Mouse (Mus musculus) limb, embryonic 15.5 days (tissue): ENCODE results near the gene Gm5460. TPM values are rescaled to one million over a fixed set of nuclear protein-coding genes. Genes with fewer than 3 reads are reported as not detected.

Experiments used
- ATAC-seq: fragments of 200-750 bp; cut with Nextera tagmentation; 2 replicates; pipeline ENCODE4 v1.8.0; 2017; ENCODE audit warnings: low read depth, moderate TSS enrichment; ENCODE audit not compliant: insufficient number of reproducible peaks, low FRiP score, low TSS enrichment
- H3K27ac ChIP-seq: fragments of 300-500 bp; sonication (generic); 2 replicates; pipeline ENCODE4 v1.5.1; 2015; ENCODE audit warnings: moderate library complexity, mild to moderate bottlenecking, inconsistent platforms
- H3K27me3 ChIP-seq: fragments of 300-500 bp; sonication (generic); 2 replicates; pipeline ENCODE4 v1.6.1; 2015; ENCODE audit warnings: inconsistent platforms
- H3K36me3 ChIP-seq: fragments of 300-500 bp; sonication (generic); 2 replicates; pipeline ENCODE4 v1.6.1; 2015; ENCODE audit warnings: inconsistent platforms
- H3K4me1 ChIP-seq: fragments of 300-500 bp; sonication (generic); 2 replicates; pipeline ENCODE4 v1.6.1; 2015; ENCODE audit warnings: inconsistent platforms
- H3K4me2 ChIP-seq: fragments of 300-500 bp; sonication (generic); 2 replicates; pipeline ENCODE4 v1.6.1; 2015; ENCODE audit warnings: mild to moderate bottlenecking, inconsistent platforms
- H3K4me3 ChIP-seq: fragments of 300-500 bp; sonication (generic); 2 replicates; pipeline ENCODE4 v1.5.1; 2015; ENCODE audit warnings: mild to moderate bottlenecking, inconsistent platforms
- H3K9ac ChIP-seq: fragments of 300-500 bp; sonication (generic); 2 replicates; pipeline ENCODE4 v1.6.1; 2015; ENCODE audit warnings: inconsistent platforms
- H3K9me3 ChIP-seq: fragments of 300-500 bp; sonication (generic); 2 replicates; pipeline ENCODE4 v1.6.1; 2016; ENCODE audit warnings: inconsistent platforms
- WGBS: fragments of 180-500 bp; shearing (Covaris S2); methylation state at CpG from one replicate; pipeline ENCODE4 v1.1.7; 2015; 5-methylcytosine and 5-hydroxymethylcytosine counted together
- polyA plus RNA-seq: library from polyadenylated mRNA; unstranded; fragments of >200 nt; fragmentation: Nextera tagmentation; extraction: Ambion mirVana; gene quantifications from 2 replicates; pipeline ENCODE4 v1.2.1, GENCODE M21; 2015

Gm5460 gene
- polyA plus RNA-seq, 1 experiment from 2014 or later = not detected

DNA sequence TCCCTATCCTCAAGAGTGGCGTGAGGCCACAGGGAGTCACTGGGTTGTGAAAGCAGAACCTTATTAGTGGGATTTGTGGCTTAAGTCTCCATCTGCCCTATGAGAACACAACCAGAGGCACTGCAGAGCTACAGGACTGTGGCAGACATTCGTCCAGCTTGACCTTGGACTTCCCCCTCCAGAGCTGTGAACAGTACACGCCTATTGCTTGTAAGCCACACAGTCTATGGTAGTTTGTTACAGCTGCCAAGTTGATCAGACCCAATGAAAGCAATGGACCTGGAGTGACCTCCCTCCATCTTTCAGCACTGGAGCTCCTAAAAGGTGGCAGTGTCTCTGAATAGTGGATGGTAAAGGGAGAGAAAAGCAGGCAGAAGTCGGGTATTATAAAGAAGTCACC lies 61.7 kb downstream of the Gm5460 start:
- 67% methylated on average over 4 of the region's 4 CpGs for WGBS

DNA sequence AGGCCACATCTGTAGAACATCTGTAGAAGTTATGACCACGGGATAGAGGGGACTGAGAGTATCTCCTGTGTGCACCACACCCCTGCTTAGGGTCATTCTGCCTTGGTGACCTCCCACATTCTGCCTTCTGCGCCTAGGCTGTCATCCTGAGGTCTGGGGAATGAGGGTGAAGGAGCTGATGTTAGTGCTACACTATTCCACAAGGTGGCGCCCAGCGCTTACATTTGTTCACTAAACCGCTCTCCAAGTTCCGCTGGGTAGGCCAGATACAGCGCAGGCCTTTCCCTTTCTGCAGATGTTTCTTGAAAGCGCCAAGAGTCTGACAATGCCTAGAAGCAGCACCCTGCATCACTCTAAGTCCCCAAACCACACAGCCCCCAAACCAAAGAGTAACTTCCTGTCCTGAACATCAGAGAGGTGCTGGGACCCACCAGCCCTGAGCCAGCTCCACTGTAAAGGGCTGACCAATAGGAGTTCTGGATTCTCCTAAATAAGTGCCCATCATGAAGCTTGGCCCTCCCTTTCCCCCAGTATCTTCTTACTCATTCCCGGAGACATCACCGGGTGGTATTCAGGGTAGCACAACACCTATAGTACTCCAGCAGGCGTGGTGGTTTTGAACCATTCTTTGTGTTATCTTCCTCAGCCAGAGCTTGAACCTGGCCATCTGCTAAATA lies 63.9 kb downstream of the Gm5460 start:
- Histone ChIP-seq H3K4me3 (no peak overlapping the region), H3K4me2 (no peak overlapping the region), H3K9me3 (no peaks in the 10 kb centered on the region), H3K27ac (no peak overlapping the region), H3K4me1 (peaks cover 8% of the 10 kb centered on the region), H3K27me3 (no peaks in the 10 kb centered on the region), H3K36me3 (no peaks in the 10 kb centered on the region), H3K9ac (no peak overlapping the region)
- 13% methylated on average over 11 of the region's 11 CpGs for WGBS
- ATAC-seq = no peak

More for the DNA sequence above, 61.7 kb downstream of the Gm5460 start:
- H3K9ac ChIP-seq = no peak overlapping the region
- no peak overlapping the region for H3K27ac ChIP-seq
- no peak overlapping the region for H3K4me2 ChIP-seq
- ATAC-seq = no peak
- no peaks in the 10 kb centered on the region for H3K9me3 ChIP-seq
- H3K27me3 ChIP-seq = no peaks in the 10 kb centered on the region
- no peaks in the 10 kb centered on the region for H3K36me3 ChIP-seq
- H3K4me3 ChIP-seq = no peak overlapping the region
- peaks cover 2% of the 10 kb centered on the region; the same call in 1 of the 2 replicates for H3K4me1 ChIP-seq

DNA sequence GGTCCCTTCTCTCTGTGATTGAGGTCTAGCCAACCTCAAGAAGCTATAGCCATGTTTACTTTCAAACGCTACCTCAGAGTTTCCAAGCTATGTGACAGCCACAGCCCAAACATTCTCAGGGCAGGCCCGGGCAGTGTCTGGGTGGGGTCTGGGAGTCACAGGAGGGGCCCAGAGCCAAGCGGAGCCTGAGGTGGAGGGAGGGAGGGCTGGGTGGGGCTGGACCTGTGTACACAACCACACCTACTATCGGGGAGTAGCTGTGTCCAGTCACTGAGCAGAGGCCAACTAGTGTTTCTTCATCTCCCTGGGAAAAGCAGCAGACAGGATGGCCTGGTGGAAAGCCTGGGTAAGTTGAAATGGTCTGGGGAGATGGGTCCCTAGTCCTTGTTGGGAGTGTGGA lies 69.2 kb downstream of the Gm5460 start, which contains the start of gene Anxa8:
Gene Anxa8 (plus strand): TSS at position 251 of the 400 bp plus-strand sequence.
- Histone ChIP-seq H3K27ac (peak within 1 kb of the TSS; percentile 51), H3K9me3 (no peaks in the 10 kb centered on the region), H3K4me3 (peak within 1 kb of the TSS; percentile 10), H3K4me1 (peaks cover 30% of the 10 kb centered on the region), H3K36me3 (no peaks in the 10 kb centered on the region), H3K4me2 (peak within 1 kb of the TSS; percentile 17; the same call in 1 of the 2 replicates), H3K9ac (no peak within 1 kb of the TSS), H3K27me3 (no peaks in the 10 kb centered on the region)
- whole genome bisulfite sequencing = 39% methylated on average over 4 of the region's 4 CpGs
- no peak for ATAC-seq

DNA sequence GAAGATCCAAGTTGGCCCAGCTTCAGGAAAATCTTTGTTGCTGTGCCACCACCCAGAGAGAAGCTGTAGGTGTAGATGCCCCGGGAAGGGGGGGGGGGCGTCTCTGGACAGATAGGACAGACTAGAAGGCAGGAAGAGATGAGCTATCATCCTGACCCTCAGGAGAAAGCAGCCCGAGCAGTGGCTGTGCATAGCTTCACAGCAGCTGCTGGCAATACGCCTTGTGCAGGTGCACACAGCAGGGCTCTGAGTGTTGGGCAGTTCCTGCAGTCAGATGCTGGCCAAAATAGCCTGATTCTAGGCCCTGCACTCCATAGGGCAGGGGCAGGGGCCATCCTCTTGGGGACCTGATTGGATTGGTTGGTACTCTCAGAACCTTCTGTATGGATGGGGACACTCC lies 70.2 kb downstream of the Gm5460 start:
- H3K36me3 ChIP-seq = no peaks in the 10 kb centered on the region
- H3K4me1 ChIP-seq = peaks cover 30% of the 10 kb centered on the region
- H3K27me3 ChIP-seq = no peaks in the 10 kb centered on the region
- no peaks in the 10 kb centered on the region for H3K9me3 ChIP-seq
- peak overlapping the region; percentile 3; the same call in 1 of the 2 replicates for H3K4me2 ChIP-seq
- 59% methylated on average over 4 of the region's 4 CpGs for WGBS
- peak overlapping the region; percentile 10 for H3K4me3 ChIP-seq
- no peak overlapping the region for H3K27ac ChIP-seq
- ATAC-seq = no peak
- H3K9ac ChIP-seq = no peak overlapping the region

DNA sequence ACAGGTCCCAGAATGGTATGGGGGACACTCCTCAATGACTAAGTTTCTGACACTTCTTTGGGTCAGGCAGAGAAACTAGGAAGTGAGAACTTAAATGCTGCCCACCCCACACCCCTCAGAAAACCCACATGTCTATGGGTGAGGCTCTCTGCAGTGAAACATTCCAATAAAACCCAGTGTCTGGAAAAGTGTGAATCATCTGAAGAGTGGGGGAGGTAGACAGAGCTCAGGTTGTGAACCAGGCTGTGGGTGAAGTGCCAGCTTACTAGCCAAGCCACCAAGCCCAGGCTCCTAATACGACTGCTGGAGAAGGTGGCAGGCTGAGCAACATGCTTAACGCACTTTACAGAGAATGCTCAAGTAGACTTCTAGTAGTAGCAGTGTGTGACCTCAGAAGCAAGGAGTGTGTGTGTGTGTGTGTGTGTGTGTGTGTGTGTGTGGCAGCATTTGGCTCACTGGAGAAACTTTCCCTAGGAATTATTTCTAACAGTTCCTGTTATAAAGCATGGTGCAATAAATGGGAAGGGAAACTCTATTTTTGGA lies 71.4 kb downstream of the Gm5460 start:
- Histone ChIP-seq H3K4me3 (no peak overlapping the region), H3K36me3 (no peaks in the 10 kb centered on the region), H3K9ac (no peak overlapping the region), H3K27ac (no peak overlapping the region), H3K4me1 (peaks cover 30% of the 10 kb centered on the region), H3K9me3 (no peaks in the 10 kb centered on the region), H3K4me2 (peak overlapping the region; percentile 15; the same call in 1 of the 2 replicates), H3K27me3 (no peaks in the 10 kb centered on the region)
- WGBS = 53% methylated on average over 2 of the region's 2 CpGs
- ATAC-seq = no peak

DNA sequence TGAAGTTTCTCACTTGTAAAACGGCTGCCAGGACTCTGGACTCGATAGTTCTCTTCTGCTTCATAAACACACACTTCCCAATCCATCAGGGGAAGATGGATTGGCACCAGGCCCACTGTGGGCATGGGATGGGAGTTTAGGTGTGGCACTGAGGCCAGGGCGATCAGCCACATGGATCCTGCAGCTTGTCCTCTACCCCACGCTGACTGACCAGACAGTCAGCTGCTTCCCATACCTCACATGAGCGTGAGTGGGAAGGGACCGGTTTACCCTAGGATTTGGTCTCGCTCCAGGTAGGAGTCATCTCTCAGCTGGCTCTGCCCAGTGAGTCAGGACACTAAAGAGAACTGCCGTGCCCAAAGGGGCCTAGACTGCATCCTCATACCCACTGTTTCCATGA lies 73.2 kb downstream of the Gm5460 start:
- no peak overlapping the region for H3K4me2 ChIP-seq
- H3K36me3 ChIP-seq = no peaks in the 10 kb centered on the region
- H3K4me1 ChIP-seq = peaks cover 30% of the 10 kb centered on the region
- H3K27me3 ChIP-seq = no peaks in the 10 kb centered on the region
- H3K27ac ChIP-seq = no peak overlapping the region
- no peak overlapping the region for H3K9ac ChIP-seq
- H3K9me3 ChIP-seq = no peaks in the 10 kb centered on the region
- 79% methylated on average over 8 of the region's 8 CpGs for WGBS
- no peak for ATAC-seq
- H3K4me3 ChIP-seq = no peak overlapping the region

DNA sequence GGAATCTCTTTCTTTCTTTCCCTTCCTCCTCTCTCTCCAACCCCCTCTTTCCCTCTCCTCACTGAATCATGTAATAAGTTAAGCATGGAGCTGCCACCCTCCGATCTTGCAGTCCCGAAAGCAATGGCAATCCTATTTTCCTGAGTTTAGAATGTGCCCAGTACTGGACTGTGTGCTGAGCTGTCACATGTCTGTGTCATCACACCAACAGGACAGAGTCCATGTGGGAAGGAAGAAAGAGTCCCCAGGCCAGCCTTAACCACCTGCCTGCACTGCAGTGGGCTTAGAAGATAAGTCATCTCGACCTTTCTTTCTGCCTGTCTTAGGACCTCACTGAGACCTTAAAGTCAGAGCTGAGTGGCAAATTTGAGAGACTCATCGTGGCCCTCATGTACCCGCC lies 74.9 kb downstream of the Gm5460 start:
- 84% methylated on average over 5 of the region's 5 CpGs for WGBS
- Histone ChIP-seq H3K9ac (no peak overlapping the region), H3K4me3 (no peak overlapping the region), H3K4me1 (peaks cover 24% of the 10 kb centered on the region), H3K4me2 (no peak overlapping the region), H3K9me3 (no peaks in the 10 kb centered on the region), H3K27me3 (no peaks in the 10 kb centered on the region), H3K36me3 (no peaks in the 10 kb centered on the region), H3K27ac (no peak overlapping the region)
- ATAC-seq = no peak

DNA sequence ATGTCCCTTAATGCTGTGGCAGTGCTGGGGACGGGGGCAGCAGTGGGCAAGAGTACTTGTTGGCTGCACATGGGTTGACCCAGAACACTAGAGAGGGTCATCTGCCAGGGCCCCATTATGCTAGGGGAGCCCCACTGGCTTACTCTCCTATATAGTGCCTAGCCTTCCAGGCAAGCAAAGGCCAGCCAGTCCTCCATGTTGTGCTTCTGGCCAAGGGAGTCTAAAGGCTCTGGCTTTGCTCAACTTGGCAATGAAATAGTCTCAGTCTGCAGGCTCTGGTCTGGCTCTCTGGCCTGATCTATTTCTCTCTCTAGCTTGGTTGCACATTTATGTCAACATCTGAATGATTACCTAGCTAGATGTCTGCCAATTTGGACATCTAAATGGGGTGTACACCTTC lies 76.3 kb downstream of the Gm5460 start:
- no peak overlapping the region for H3K4me2 ChIP-seq
- H3K9me3 ChIP-seq = no peaks in the 10 kb centered on the region
- H3K4me1 ChIP-seq = peaks cover 15% of the 10 kb centered on the region
- ATAC-seq = no peak
- no peaks in the 10 kb centered on the region for H3K36me3 ChIP-seq
- H3K27ac ChIP-seq = no peak overlapping the region
- no peak overlapping the region for H3K9ac ChIP-seq
- WGBS = 95% methylated on average over 1 of the region's 1 CpGs
- H3K27me3 ChIP-seq = no peaks in the 10 kb centered on the region
- H3K4me3 ChIP-seq = no peak overlapping the region

DNA sequence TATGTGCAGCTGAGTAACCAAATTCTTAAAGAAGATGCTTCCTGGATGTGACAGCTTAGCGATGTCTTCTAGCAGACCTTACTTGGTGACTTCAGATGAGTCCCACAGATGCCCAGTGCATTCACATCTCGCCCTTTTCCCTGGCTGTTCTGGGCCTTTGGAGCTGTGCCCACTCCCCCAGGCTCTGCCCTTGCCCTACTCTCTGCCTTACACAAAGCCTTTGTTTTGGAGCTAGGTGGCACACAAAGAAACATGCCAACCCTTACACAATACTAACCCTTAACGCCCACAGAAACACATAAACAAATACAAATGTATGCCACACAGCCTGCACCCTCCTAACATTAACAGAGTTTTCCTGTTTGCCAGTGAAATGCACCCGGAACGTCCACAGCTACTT lies 79.6 kb downstream of the Gm5460 start:
- H3K27ac ChIP-seq = no peak overlapping the region
- H3K4me3 ChIP-seq = no peak overlapping the region
- H3K9me3 ChIP-seq = no peaks in the 10 kb centered on the region
- no peaks in the 10 kb centered on the region for H3K36me3 ChIP-seq
- H3K4me1 ChIP-seq = no peaks in the 10 kb centered on the region
- H3K27me3 ChIP-seq = no peaks in the 10 kb centered on the region
- ATAC-seq = no peak
- WGBS = 81% methylated on average over 5 of the region's 5 CpGs
- no peak overlapping the region for H3K4me2 ChIP-seq
- H3K9ac ChIP-seq = no peak overlapping the region

Other genes starting within 250 kb of the Gm5460 start
- 30.3 and 33.8 TPM in 2 replicates for gene Gdf10, start 93.2 kb upstream of the Gm5460 start, polyA plus RNA-seq
- not detected in 2 replicates for gene Gdf2, start 75.7 kb upstream of the Gm5460 start, polyA plus RNA-seq
- gene Rbp3, start 62.8 kb upstream of the Gm5460 start, polyA plus RNA-seq = not detected in 2 replicates
- gene Zfp488, start 38.0 kb upstream of the Gm5460 start, polyA plus RNA-seq = 0.15 and 0.28 TPM in 2 replicates
- not detected in 2 replicates for gene Gm30083, start 1.6 kb upstream of the Gm5460 start, polyA plus RNA-seq
- not detected in 2 replicates for gene Antxrl, start 35.9 kb downstream of the Gm5460 start, polyA plus RNA-seq
- 75.7 and 87.2 TPM in 2 replicates for gene Anxa8, start 69.2 kb downstream of the Gm5460 start, polyA plus RNA-seq
- gene A630023A22Rik, start 86.0 kb downstream of the Gm5460 start, polyA plus RNA-seq = 0.12 TPM in 1 of 2 replicates, not detected in the other
- 0.09 TPM in 1 of 2 replicates, not detected in the other for gene Npy4r, start 135.7 kb downstream of the Gm5460 start, polyA plus RNA-seq
- gene Gprin2, start 184.9 kb downstream of the Gm5460 start, polyA plus RNA-seq = 2.8 and 3.4 TPM in 2 replicates
- 0.82 and 1.3 TPM in 2 replicates for gene Syt15, start 202.8 kb downstream of the Gm5460 start, polyA plus RNA-seq